Mouse (Mus musculus) skeletal muscle tissue, adult 2 months (tissue): ENCODE measurements around the gene Fam89b.

Experiments
- DNase-seq: peaks from one replicate; pipeline ENCODE4 v3.0.0-alpha.2; 2012; ENCODE audit warnings: low read depth, low spot score

Gene Fam89b

GRCm38 (mm10) chr19:5740320-5741317 lies 11.2 kb upstream of the Fam89b start, which contains the start of gene Ltbp3:
Gene Ltbp3, plus strand, starts transcription at chr19:5740904.
- peak; percentile 78 for DNase-seq

- DNase-seq, result no peak
Observed at GRCm38 (mm10) chr19:5739446-5739845, 10.0 kb upstream of the Fam89b start.

GRCm38 (mm10) chr19:5734325-5734724 lies 4.9 kb upstream of the Fam89b start:
- DNase-seq, result no peak

DNA sequence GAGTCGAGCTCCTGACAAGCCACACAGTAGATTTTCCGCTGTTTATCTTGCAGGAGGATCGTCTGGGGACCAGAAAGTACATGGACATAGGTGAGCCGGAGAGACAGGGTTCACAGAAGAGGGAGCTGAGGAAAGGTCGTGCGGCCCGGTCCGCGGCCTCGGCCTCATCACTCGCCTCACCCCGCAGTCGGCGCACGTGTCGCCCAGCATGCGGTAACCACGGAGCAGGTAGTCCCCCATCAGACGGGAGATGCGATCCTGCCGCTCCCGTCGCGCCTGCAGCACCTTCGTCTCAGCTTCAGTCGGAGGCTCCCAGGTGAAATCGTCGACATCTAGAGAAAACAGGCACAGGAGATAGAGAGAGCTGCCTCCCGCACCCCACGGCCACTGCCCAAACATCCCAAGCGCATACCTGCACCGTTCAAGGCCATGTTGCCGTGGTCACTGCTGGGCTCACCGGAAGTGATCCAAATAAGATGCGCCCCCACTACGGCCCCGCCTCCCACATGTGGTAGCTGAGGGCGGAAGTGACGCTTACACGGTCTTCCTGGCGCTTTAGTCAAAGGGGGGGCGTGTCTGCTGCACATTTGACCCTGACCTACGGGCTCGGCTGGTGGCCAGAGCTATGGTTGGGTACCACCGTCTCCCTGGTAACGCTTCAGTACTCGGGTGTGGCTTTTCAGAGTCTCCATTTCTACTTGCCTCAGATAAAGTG lies 2.0 kb upstream of the Fam89b start:
- DNase-seq, result peak; percentile 89

- DNase-seq, result no peak
Observed at GRCm38 (mm10) chr19:5730314-5731186, 1.1 kb upstream of the Fam89b start.

DNA sequence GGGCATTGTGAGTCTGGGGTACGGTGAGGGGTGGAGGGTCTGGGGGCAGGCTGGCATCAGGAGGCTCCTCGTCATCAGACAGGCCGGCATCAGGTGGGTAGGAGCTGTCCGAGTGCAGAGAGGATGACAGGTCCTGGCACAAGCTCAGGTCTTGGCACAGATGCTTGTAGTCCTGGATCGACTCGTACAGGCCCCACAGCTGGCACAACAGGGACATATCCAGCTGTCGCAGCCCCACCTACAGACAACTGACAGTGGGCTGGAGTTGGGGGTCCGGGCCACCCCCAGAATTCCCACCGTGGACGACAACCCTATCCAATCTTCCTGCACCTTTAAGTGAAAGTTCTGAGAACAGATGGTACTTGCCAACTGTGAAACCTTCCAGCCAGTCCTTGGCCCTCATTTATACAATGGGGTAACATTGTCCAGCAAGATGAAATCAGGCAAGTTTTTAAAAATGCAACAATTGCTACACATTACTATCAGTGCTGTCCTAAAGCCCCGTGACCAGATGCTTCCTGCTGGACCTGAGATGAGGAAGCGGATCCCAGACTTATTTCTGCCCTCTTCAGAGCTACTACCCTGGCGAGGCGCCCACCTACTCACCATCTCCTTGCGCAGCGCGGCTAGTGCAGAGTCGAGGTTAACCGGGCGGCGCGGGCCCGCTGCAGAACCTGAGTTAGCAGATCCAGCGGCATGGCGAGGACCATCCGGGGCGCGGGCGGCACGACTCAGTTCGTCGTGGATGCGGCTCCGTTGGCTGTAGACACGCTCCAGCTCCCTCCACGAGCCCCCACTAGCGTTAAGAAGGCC lies 616 bp downstream of the Fam89b start:
- no peak for DNase-seq

- peak; percentile 86 for DNase-seq
Observed at GRCm38 (mm10) chr19:5727701-5728100, 1.8 kb downstream of the Fam89b start.

GRCm38 (mm10) chr19:5726961-5727578 lies 2.4 kb downstream of the Fam89b start:
- no peak for DNase-seq

GRCm38 (mm10) chr19:5725767-5726515 lies 3.5 kb downstream of the Fam89b start, which contains the start of gene Ehbp1l1:
Gene Ehbp1l1, minus strand, starts transcription at chr19:5726317.
- no peak for DNase-seq

GRCm38 (mm10) chr19:5725029-5725707 lies 4.3 kb downstream of the Fam89b start:
- peak; percentile 95 for DNase-seq

DNA sequence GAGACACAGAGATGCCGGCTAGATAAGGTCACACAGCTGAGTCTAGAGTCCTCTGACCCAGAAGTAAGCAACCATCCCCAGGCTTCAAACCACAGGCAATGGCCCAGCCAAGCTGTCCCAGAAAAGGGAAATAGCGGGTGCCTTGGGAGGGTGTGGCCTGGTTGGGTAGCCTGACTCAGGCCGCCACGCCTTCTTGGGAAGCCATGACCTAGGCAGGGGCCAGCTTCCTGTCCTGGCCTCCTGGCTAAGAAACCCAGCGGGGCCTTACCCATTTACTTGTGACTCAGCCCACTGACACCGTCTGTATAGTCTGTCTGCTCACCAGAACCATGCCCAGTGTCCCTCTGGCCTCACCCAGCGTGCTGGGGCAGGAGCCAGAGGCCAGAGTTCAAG lies 4.9 kb downstream of the Fam89b start:
- DNase-seq, result peak; percentile 94

- DNase-seq, result no peak
Observed at GRCm38 (mm10) chr19:5723934-5724548, 5.4 kb downstream of the Fam89b start.

DNA sequence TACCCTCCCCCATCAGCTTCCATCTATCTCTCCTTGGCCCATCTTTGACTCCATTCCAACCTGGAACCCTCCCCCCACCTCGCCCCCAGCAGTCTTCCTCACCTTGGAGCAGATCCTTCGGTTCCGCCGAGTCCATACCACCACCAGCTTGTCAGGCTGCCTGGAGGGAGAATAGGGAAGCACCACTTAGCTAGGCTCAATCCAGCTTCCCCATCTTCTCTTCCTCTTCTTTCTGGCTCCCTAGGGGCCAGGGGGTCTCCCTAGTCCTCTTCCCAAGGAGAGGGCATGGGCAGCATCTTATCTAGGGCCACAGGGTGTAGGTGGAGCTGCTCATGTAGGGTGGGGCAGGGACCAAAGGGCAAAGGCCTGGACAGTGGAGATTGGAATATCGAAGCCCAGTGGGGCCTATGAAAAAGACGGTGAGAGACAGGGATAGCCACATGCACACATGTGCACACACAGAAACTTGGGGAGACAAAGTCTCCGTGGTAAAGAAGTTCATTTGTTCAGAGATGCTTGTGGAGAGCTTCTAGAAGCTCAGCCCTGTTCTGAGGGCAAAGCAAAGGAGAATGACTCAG lies 6.5 kb downstream of the Fam89b start:
- DNase-seq, result no peak

DNA sequence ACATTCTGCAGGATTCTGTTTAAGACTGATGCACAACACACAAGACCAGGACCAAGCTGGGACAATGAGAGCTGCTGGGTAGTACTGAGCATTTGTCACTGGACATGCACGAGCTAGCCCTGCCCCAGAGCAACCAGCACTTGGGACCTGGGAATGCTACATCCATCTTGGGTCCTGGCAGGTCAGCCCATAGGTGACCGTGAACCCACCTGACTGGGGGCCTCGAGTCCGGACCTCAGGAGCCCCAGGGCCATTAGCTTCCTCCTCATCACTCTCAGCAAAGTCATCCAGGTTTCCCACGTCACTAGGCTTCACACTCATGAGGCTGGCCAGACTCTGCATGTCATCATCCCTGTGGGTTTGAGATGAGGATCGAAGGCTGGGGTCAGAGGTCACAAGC lies 8.2 kb downstream of the Fam89b start:
- DNase-seq, result no peak

DNA sequence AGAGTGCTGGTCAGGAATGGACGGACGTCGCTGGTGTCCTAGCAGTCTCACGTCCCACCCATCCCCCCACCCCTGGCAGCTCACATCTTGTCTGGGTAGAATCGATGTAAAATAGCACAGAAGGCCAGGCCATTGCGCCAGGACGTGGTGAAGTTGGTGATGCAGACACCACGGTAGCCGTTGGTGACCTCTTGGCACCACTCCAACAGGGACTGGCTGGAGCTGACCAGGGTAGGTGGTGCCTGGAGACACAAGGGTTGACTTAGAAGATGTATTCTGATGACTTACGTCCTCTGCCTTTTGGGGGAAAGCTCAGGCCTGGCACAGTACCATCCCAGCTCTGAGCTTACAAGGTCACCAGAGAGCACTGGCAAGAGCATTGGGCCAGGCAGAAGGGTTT lies 12.5 kb downstream of the Fam89b start:
- no peak for DNase-seq

GRCm38 (mm10) chr19:5715793-5716688 lies 13.4 kb downstream of the Fam89b start:
- DNase-seq, result no peak

GRCm38 (mm10) chr19:5713730-5714129 lies 15.7 kb downstream of the Fam89b start:
- DNase-seq, result peak; percentile 92
